Mouse (Mus musculus) liver, embryonic 14.5 days (tissue): ENCODE results near the gene Rhbdl3.

Experiments
- CTCF ChIP-seq: IDR thresholded peaks from 2 replicates; pipeline ENCODE4 v1.5.1; 2016; ENCODE audit warnings: antibody characterized with exemption, low read depth, control low read depth
- EP300 ChIP-seq: IDR thresholded peaks from 2 replicates; pipeline ENCODE4 v1.6.1; 2016; ENCODE audit warnings: antibody characterized with exemption, low read depth

DNA sequence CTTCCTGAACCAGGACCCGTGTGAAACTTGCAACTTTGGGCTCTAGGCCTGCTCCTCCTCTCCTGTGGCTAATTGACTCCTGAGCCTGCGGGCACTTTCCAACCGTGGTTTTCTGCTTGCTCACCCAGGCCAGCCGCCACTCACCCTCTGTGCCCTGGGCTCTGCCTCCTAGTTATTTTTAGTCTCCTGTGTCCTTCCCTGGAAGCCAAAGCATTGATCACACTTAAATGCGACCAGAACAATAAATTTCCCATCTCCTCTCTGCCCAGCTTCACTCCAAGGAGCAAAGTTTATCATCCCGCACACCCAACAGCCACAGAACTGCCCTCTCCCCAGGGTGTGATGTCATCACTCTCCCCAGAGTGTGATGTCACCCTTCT lies 35.6 kb downstream of the Rhbdl3 start:
- TF ChIP-seq CTCF = no peak
- TF ChIP-seq EP300 = no peak
